Mouse (Mus musculus) CD4-positive naive resting alpha-beta T cell, adult 57 days (primary cell): ENCODE results near the gene Vmn2r38. TPM values are rescaled to one million over a fixed set of nuclear protein-coding genes. Genes with fewer than 3 reads are reported as not detected.

Experiments
- total RNA-seq: library from RNA; stranded (reverse); gene quantifications from one replicate; pipeline ENCODE4 v1.2.4, GENCODE M21; 2023

Vmn2r38 gene
- total RNA-seq: not detected

GRCm38 (mm10) chr7:9097781-9098180 lies at the start of gene Vmn2r38:
TSS of gene Vmn2r38 (minus strand) at chr7:9097881.

GRCm38 (mm10) chr7:9030698-9031097 lies 67.0 kb downstream of the Vmn2r38 start, which contains the start of gene Vmn2r39:
TSS of gene Vmn2r39 (minus strand) at chr7:9030798.

Other genes with a start within 250 kb of the Vmn2r38 start
- not detected for gene Vmn2r40, start 166.4 kb downstream of the Vmn2r38 start, total RNA-seq
- gene Vmn2r39, start 67.1 kb downstream of the Vmn2r38 start, total RNA-seq: not detected
- not detected for gene Vmn2r37, start 125.8 kb upstream of the Vmn2r38 start, total RNA-seq